Mouse (Mus musculus) regulatory T cell (primary cell): ENCODE results near the gene Crybg2.

ENCODE experiments used
- in situ Hi-C: fragments of 300-600 bp; cut with MboI, MseI; formaldehyde crosslinking; loops from one replicate; pipeline ENCODE4 v1.15.1; 2025; ENCODE audit warnings: high pct_unique_total_duplicates

The Crybg2 gene

GRCm38 (mm10) chr4:134119042-134119441 lies 58.4 kb downstream of the Crybg2 start:
- in situ Hi-C loops: loop anchor here (25.0 kb wide), 1 partner anchor 1993 kb away; no protein-coding TSS in a partner anchor

DNA sequence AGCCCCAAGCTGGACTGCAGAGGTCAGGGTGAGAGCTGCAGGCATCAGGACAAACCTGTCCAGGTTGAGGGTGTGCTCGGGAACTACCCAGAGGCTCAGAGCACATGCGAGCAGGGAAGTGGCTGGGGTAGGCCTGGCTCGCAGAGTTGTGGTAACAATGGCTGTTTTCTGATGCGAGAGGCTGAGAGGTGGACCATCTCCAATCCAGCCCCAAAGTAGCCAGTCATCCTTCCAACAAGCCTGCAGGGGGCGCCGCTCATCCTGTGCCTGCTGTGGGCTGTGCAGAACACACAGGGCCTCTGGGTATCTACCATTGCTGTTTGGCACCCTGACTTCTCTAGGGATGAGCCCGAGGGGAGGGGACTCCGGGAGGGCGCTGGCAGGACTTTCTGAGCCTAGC lies 59.0 kb downstream of the Crybg2 start:
- in situ Hi-C loops: loop anchor here (10.0 to 25.0 kb wide), 2 partner anchors 495 to 1993 kb away; no protein-coding TSS in a partner anchor

- in situ Hi-C loops: loop anchor here (10.0 to 25.0 kb wide), 2 partner anchors 495 to 1992 kb away; no protein-coding TSS in a partner anchor
Observed at GRCm38 (mm10) chr4:134120192-134120805, 59.7 kb downstream of the Crybg2 start.

GRCm38 (mm10) chr4:134120916-134121315 lies 60.3 kb downstream of the Crybg2 start:
- in situ Hi-C loops: loop anchor here (10.0 to 25.0 kb wide), 2 partner anchors 496 to 1991 kb away; no protein-coding TSS in a partner anchor

- in situ Hi-C loops: loop anchor here (10.0 to 25.0 kb wide), 2 partner anchors 497 to 1991 kb away; no protein-coding TSS in a partner anchor
Observed at GRCm38 (mm10) chr4:134121571-134121970, 61.0 kb downstream of the Crybg2 start.

DNA sequence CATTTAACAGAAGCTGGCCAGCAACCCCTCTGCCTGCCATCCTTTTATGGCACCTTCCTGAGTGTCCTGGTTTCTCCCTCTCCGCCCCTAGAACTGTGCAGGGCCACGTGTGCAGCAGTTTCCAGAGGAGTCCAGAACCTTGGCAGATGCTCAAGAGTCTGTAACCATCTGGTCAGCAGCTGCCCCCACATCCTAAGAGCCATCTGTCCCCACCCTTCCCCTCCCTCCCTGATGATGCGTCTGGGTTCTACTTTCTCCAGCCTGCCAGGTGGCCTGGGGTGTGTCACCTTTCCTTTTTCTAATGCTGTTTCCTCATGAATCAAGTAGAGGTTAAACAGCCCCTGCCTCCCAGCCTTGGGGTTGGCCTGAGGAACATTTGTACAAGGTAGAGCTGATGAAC lies 61.7 kb downstream of the Crybg2 start:
- in situ Hi-C loops: loop anchor here (10.0 to 25.0 kb wide), 2 partner anchors 497 to 1990 kb away; no protein-coding TSS in a partner anchor

DNA sequence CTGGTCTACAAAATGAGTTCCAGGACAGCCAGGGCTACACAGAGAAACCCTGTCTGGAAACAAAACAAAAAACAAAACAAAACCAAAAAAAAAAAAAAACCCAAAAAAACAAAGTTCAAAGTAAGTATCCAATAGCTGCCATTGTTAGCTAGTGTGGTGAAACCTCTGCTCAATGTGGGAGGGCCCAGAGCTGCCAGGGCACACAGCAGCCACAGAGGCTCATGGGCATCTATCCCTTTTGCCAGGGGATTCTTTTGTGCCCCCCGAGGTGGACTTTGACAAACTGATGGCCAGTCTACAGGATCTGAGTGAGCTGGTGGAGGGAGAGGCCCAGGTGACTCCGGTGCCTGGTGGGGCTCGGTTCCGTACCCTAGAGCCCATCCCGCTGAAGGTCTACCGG lies 62.5 kb downstream of the Crybg2 start:
- in situ Hi-C loops: loop anchor here (10.0 to 25.0 kb wide), 2 partner anchors 498 to 1989 kb away; no protein-coding TSS in a partner anchor

DNA sequence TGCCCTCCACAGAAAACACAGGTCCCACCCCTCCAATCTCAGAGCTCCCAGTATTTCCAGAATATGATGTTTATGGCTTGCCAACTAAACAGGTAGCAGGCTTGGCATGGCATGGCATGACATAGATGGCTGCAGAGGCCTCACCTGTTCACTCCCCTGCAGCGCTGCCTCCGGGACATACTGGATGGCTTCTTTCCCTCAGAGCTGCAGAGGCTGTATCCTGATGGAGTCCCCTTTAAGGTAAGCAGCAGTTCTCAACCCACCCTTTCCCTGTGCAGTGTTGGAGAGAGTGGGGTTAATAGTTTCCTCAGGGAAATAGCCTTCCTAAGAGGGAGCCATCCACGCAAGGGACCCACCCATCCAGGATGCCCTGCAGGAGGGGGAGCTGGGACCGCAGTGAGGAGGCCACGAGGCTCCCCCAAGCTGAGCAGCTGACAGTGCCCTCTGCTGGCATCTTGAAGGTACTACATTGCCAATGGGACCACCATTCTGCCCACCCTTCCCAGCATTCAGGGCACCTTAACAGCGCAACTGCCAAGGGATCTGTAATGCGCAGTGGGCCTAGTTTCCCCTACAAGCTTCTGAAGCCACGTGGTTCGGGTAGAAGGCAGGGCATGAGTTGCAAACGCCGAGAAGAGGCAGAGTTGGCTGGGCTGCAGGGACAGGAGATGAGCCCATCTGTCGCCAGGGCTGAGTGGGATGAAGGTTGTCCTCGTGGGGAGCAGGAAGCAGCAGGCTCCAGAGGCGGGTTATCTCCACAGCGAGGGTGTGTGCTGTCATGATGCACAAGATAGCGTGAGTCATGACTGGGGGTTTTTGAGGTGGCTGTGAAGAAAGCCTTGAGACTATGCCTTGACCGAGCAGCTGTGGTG lies 63.3 kb downstream of the Crybg2 start:
- in situ Hi-C loops: loop anchor here (10.0 to 25.0 kb wide), 2 partner anchors 499 to 1988 kb away; no protein-coding TSS in a partner anchor

DNA sequence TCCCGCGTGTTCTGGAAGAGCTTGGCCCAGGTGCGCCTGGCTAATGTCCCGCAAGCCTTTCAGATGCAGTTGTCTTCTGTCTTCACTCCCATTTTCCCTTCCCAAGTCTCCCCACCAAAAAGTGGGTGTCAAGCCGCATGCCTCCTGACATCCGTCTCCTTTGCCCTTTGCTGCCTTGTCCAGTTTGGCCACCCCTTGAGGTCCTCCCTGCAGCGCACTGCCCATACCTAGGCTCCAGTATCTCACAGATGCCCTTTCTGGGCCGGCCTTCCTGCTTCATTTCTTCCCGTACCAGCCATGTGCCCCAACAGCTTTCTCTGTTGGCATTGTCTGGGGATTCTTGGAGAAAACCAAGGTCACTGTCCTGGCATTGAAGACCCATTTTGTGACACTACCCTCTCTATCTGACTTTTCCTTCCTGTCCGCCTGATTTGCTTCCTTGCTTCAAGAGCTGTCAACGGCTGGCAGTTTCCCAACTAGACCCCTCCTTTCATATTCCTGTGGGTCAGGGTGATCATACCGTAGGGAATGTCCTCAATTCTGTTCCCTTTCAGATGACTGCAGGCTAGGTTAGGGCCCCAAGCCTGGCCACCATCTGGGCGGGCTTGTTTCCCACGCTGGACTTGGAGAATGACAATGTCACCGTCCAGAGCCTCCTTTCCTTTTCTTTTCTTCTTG lies 64.9 kb downstream of the Crybg2 start:
- in situ Hi-C loops: loop anchor here (5.0 to 10.0 kb wide), 2 partner anchors 33 to 501 kb away; no protein-coding TSS in a partner anchor

DNA sequence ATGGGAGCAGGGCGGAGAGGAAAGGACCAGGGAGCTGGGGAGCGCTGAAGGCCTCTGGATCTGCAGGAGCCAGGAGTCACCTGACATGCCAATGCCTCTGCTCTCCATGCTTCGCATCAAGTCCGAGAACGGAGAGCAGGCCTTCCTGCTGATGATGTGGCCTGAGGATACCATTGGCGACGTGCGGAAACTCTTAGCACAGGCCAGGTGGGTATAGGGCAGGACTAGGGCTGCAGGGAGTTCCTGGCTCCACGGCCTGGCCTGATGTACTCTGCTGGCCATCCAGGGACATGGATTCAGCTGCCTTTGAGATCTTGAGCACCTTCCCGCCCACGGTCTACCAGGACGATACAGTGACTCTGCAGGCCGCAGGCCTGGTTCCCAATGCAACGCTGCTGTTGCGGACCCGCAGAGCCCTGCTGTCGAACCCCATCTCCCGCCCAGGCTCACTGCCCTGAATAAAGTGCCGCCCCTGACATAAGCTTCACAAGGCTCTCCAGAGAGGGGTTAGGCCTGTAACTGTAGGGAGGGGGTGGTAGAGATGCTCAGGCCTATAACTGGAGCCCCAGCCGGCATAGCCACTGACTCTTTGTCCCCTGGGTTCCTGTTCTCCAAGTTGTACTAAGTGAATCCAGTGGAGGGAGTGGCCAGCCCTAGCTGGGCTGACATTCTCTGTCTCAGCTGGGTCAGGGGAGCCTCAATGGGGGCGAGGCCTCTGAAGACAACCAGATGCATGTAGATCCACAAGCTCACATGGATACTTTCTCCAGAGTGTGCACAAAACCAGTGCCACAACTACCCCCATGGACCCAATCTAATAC lies 65.9 kb downstream of the Crybg2 start:
- in situ Hi-C loops: loop anchor here (5.0 to 10.0 kb wide), 2 partner anchors 34 to 502 kb away; no protein-coding TSS in a partner anchor

- in situ Hi-C loops: loop anchor here (5.0 to 10.0 kb wide), 2 partner anchors 35 to 502 kb away; no protein-coding TSS in a partner anchor
Observed at GRCm38 (mm10) chr4:134127121-134127455, 66.5 kb downstream of the Crybg2 start.

- in situ Hi-C loops: loop anchor here (5.0 to 10.0 kb wide), 2 partner anchors 35 to 503 kb away; no protein-coding TSS in a partner anchor
Observed at GRCm38 (mm10) chr4:134127793-134128192, 67.2 kb downstream of the Crybg2 start.

DNA sequence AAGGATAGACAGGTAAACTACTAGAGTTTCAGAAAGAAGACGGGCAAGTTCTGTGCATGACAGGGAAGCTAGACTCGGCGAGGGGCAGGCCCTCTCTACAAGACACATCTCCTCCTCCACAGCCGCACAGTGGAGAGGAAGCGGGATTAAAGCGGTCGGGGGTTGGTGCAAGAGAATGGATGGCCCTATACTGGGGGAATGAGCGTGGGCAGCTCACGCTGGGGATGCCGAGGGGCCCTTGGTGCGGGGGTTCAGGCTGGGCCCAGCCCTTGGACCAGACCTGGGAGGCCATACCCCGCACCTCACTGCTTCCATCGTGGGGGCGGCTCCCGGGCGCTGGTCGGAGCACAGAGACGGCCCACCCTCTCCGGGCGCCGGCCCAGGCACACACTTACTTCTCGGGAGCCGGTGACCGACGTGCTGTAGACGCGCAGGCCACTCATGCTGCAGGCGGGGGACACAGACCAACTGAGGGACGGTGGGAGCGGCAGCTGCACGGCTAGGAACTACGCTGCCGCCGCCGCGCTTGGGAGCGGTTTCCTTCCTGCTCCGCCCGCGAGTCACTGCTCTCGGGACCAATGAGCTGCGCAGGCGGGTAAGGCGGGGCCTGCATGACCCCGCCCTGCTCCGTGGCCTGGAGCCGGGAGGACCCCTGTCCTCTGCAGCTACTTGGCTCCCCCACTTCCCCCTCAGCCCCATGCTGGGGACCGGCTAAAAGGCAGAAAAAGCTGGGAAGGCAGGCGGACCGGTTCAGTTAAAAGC lies 67.8 kb downstream of the Crybg2 start, which contains the start of gene Sh3bgrl3:
Sh3bgrl3 (minus strand) TSS at position 569 of the 762 bp plus-strand sequence.
- in situ Hi-C loops: loop anchor here (5.0 to 10.0 kb wide), 2 partner anchors 36 to 504 kb away; no protein-coding TSS in a partner anchor

GRCm38 (mm10) chr4:134128983-134129362 lies 68.4 kb downstream of the Crybg2 start:
- in situ Hi-C loops: loop anchor here (5.0 to 10.0 kb wide), 2 partner anchors 37 to 504 kb away; no protein-coding TSS in a partner anchor

- in situ Hi-C loops: loop anchor here (5.0 to 10.0 kb wide), 2 partner anchors 37 to 505 kb away; no protein-coding TSS in a partner anchor
Observed at GRCm38 (mm10) chr4:134129482-134129881, 68.9 kb downstream of the Crybg2 start.

DNA sequence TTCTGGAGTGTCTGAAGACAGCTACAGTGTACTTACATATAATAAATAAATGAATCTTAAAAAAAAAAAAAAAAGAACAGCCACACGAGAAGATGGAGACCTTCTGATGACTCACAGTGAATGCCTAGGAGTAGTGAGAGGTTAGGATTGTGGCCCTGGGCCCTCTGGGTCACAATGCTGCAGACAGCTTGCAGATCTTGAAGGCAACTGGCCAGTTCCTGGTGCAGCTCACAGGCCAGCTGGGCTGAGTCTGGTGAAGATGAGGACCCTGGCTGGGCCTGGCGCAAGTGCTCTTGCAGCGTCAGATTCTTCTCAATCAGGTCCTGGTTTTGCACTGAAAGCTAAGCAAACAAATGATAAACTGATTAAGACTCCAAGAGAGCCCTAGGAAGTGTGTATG lies 71.5 kb downstream of the Crybg2 start:
- in situ Hi-C loops: loop anchor here (5.0 kb wide), 1 partner anchor 95 kb away; no protein-coding TSS in a partner anchor

GRCm38 (mm10) chr4:134132519-134133095 lies 72.0 kb downstream of the Crybg2 start:
- in situ Hi-C loops: loop anchor here (5.0 kb wide), 1 partner anchor 95 kb away; no protein-coding TSS in a partner anchor

GRCm38 (mm10) chr4:134136280-134136926 lies 75.8 kb downstream of the Crybg2 start:
- in situ Hi-C loops: loop anchor here (5.0 kb wide), 1 partner anchor 91 kb away; the partner anchor contains the start of gene Catsper4
